Mouse (Mus musculus): ENCODE data around the gene Zfyve1.

GRCm38 (mm10) chr12:83527816-83528215 lies 69.2 kb downstream of the Zfyve1 start:
- TF ChIP-seq EP300 (IDR thresholded peaks at IDR 0.05; ENCODE audit: insufficient read depth, low read depth, low read length) (peak; percentile 85), CTCF (IDR thresholded peaks at IDR 0.05; ENCODE audit: low read depth, low read length) (no peak)
